Mouse (Mus musculus) liver, embryonic 11.5 days (tissue): ENCODE measurements around the gene Catsper1. TPM values are rescaled to one million over a fixed set of nuclear protein-coding genes. Genes with fewer than 3 reads are reported as not detected.
A peak's percentile ranks its signal among the peaks of the same experiment; 100 is the strongest.

Source experiments
- ATAC-seq: fragments of 200-750 bp; cut with Nextera tagmentation; replicated peaks from 2 replicates; pipeline ENCODE4 v1.8.0; 2017; ENCODE audit warnings: moderate number of reproducible peaks, mild to moderate bottlenecking, moderate TSS enrichment, moderate library complexity; ENCODE audit not compliant: low FRiP score
- DNase-seq: peaks from one replicate; pipeline ENCODE4 v3.0.0-alpha.2; 2017; ENCODE audit warnings: low spot score
- H3K27ac ChIP-seq: fragments of 300-500 bp; sonication (generic); 2 replicates; pipeline ENCODE4 v1.5.1; 2014; ENCODE audit warnings: mild to moderate bottlenecking, low read depth, low read length, control low read depth
- H3K27me3 ChIP-seq: fragments of 300-500 bp; sonication (generic); replicated peaks from 2 replicates; pipeline ENCODE4 v1.6.1; 2014; ENCODE audit warnings: low read length, mixed read lengths; ENCODE audit not compliant: control insufficient read depth, insufficient read depth
- H3K36me3 ChIP-seq: fragments of 300-500 bp; sonication (generic); 2 replicates; pipeline ENCODE4 v1.6.1; 2014; ENCODE audit warnings: mild to moderate bottlenecking, low read length, moderate library complexity, mixed read lengths; ENCODE audit not compliant: control insufficient read depth, insufficient read depth
- H3K4me1 ChIP-seq: fragments of 300-500 bp; sonication (generic); replicated peaks from 2 replicates; pipeline ENCODE4 v1.6.1; 2014; ENCODE audit warnings: low read length, mixed read lengths; ENCODE audit not compliant: control insufficient read depth, insufficient read depth
- H3K4me2 ChIP-seq: fragments of 300-500 bp; sonication (generic); 2 replicates; pipeline ENCODE4 v1.6.1; 2014; ENCODE audit warnings: mild to moderate bottlenecking, control low read depth, moderate library complexity
- H3K4me3 ChIP-seq: fragments of 300-500 bp; sonication (generic); 2 replicates; pipeline ENCODE4 v1.5.1; 2014; ENCODE audit warnings: low read depth, low read length, control low read depth
- H3K9ac ChIP-seq: fragments of 300-500 bp; sonication (generic); 2 replicates; pipeline ENCODE4 v1.6.1; 2014; ENCODE audit warnings: low read depth, low read length, control low read depth
- H3K9me3 ChIP-seq: fragments of 300-500 bp; sonication (generic); 2 replicates; pipeline ENCODE4 v1.6.1; 2016; ENCODE audit warnings: low read length, inconsistent platforms, mixed read lengths; ENCODE audit not compliant: control insufficient read depth
- WGBS: fragments of 180-500 bp; shearing (Covaris S2); extraction: QIAGEN DNeasy Blood & Tissue Kit; methylation state at CpG from one replicate; pipeline ENCODE4 v1.1.7; 2014; 5-methylcytosine and 5-hydroxymethylcytosine counted together
- polyA plus RNA-seq: library from polyadenylated mRNA; unstranded; fragments of >200 nt; fragmentation: Nextera tagmentation; extraction: Ambion mirVana; gene quantifications from 2 replicates; pipeline ENCODE4 v1.2.1, GENCODE M21; 2014

Gene Catsper1
- polyA plus RNA-seq, 1 experiment from 2014 or later: not detected

DNA sequence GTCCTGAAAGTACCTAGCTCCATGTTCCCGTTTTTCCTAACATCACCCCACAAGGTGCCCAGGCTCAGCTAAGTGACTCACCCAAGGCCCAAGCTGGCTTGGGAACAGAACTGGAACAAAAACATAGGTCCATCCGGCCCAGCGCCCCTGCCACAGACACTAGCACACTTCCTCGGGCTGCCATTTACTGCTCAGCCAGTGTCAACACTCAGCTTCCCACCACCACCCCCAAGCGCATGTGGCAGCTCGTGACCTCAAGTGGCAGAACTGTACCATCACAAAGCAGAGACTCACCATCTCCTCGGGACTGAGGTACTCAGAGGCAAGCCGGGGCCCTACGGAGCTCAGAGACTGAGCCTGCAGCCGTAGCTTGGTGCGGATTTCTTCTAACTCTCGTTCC lies 47.8 kb downstream of the Catsper1 start:
- ATAC-seq (no peak), DNase-seq (no peak)
- 92% methylated on average over 12 of the region's 12 CpGs for WGBS

DNA sequence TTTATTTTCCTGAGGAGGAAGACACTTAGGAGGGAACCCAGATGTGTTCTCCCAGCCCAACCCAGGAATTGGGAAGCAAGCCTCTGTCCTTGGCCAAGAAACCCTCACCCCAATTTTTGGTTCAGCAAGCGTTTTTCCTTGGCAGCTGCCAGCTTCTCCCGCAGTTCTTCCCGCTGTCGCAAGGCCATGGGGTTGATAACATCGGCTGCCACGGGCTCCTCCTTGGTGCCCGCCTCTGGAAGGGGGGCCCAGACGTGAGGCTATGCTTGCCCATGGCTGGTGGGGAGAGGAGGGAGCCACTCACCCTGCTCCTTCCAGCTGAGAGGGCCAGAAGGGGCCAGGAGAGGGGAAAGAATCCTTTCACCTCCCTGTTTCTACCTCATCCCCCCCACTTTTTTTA lies 49.2 kb downstream of the Catsper1 start:
- no peak overlapping the region for H3K4me3 ChIP-seq
- WGBS: 93% methylated on average over 8 of the region's 8 CpGs
- H3K36me3 ChIP-seq: peaks cover 59% of the 10 kb centered on the region
- ATAC-seq (no peak), DNase-seq (no peak)
- H3K9me3 ChIP-seq: no peaks in the 10 kb centered on the region
- H3K9ac ChIP-seq: no peak overlapping the region
- H3K27ac ChIP-seq: no peak overlapping the region
- peaks cover 14% of the 10 kb centered on the region for H3K4me1 ChIP-seq
- no peaks in the 10 kb centered on the region for H3K27me3 ChIP-seq
- H3K4me2 ChIP-seq: no peak overlapping the region

More for the DNA sequence above, 47.8 kb downstream of the Catsper1 start:
- no peak overlapping the region for H3K27ac ChIP-seq
- H3K9ac ChIP-seq: no peak overlapping the region
- H3K4me3 ChIP-seq: no peak overlapping the region
- H3K36me3 ChIP-seq: peaks cover 71% of the 10 kb centered on the region
- no peaks in the 10 kb centered on the region for H3K9me3 ChIP-seq
- H3K27me3 ChIP-seq: no peaks in the 10 kb centered on the region
- H3K4me2 ChIP-seq: no peak overlapping the region
- H3K4me1 ChIP-seq: peaks cover 14% of the 10 kb centered on the region

DNA sequence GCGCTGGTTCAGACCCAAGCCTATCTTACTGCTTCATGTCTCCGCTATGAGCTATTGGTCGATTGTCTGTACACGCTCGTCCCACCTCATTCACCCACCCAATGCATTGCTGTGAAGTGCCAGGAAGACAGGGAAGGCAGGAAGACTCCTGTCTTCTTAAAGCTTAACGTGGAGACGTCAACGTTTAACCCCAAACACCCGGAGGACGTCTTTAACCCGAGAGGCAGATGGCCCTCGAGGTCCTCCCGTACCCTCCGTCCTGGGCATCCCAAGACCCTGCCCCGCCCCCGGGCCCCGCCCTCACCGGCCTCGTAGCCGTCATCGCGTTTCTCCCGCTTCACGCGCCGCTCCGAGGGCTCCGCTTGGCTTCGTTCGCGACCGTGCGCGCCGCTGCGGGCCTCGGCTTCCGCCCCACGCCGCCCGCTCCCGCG lies 52.5 kb downstream of the Catsper1 start:
- WGBS: under 1% methylated on average over 43 of the region's 43 CpGs
- H3K4me2 ChIP-seq: peak overlapping the region; percentile 97

DNA sequence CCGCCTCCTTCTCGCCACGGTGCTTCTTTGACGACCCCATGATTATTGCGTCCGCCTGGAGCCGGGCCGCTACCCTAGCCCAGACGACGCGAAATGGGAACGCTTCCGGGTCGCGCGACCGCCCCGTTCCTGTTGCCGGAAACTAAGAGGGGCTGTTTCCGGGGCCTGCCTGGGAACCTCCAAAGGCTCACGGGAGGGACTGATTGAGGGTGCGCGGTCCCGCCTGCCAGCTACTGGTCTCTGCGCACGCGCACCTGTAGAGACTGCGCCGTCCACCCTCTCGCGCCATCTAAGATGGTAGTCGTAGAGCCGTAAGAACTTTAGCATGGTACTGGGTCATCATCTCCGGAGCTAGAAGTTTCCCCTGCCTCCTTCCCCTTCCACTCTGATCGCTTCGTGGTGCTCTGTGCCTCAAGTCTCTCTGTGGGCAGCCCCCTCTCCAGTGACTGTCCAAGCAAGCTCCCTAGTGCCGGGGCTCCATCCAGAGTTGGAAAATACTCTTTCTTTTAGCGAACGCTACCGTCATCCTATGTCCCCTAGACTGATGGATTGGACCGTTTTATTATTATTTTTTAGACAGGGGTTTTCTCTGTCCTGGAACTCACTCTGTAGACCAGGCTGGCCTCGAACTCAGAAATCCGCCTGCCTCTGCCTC lies 53.2 kb downstream of the Catsper1 start, which contains the start of gene Sart1:
Gene Sart1, minus strand, starts transcription at position 116 of the 655 bp plus-strand sequence.
- peak; percentile 90 for DNase-seq
- Histone ChIP-seq H3K27me3 (no peaks in the 10 kb centered on the region), H3K36me3 (peaks cover 24% of the 10 kb centered on the region), H3K9me3 (no peaks in the 10 kb centered on the region), H3K27ac (peak within 1 kb of the TSS; percentile 86), H3K4me3 (peak within 1 kb of the TSS; percentile 100), H3K9ac (peak within 1 kb of the TSS; percentile 98), H3K4me2 (peak within 1 kb of the TSS; percentile 97), H3K4me1 (peaks cover 23% of the 10 kb centered on the region)
- WGBS: under 1% methylated on average over 43 of the region's 43 CpGs
- ATAC-seq: peak; percentile 93

More for the DNA sequence above, 52.5 kb downstream of the Catsper1 start:
- DNase-seq: peak; percentile 59
- Histone ChIP-seq H3K4me1 (peaks cover 23% of the 10 kb centered on the region), H3K9me3 (no peaks in the 10 kb centered on the region), H3K36me3 (peaks cover 31% of the 10 kb centered on the region), H3K27ac (peak overlapping the region; percentile 86), H3K27me3 (no peaks in the 10 kb centered on the region), H3K9ac (peak overlapping the region; percentile 98), H3K4me3 (peak overlapping the region; percentile 100)
- peak; percentile 53 for ATAC-seq

DNA sequence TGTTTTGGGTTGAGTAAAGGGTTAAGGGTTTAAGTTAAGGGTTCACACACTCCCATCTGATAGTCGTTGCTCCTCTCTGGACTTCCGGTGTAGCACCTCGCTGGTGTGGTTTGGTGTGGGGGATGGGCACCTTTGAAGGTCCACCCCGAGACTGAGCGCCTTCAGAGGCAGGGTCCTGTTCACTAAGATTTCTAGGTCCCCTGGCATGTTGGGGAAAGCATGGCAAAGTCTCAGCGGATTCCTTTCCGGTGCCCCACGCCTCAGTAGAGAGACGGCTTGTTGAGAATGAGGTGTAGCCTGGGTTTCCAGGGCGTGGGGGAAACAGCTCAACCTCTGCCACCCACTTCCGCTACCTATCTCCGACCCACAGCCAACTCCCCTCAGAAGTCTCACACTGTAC lies 54.1 kb downstream of the Catsper1 start:
- no peaks in the 10 kb centered on the region for H3K9me3 ChIP-seq
- peaks cover 23% of the 10 kb centered on the region for H3K4me1 ChIP-seq
- DNase-seq (peak; percentile 76), ATAC-seq (peak; percentile 56)
- 12% methylated on average over 12 of the region's 12 CpGs for WGBS
- H3K9ac ChIP-seq: peak overlapping the region; percentile 98
- peaks cover 16% of the 10 kb centered on the region for H3K36me3 ChIP-seq
- H3K27ac ChIP-seq: peak overlapping the region; percentile 86
- peak overlapping the region; percentile 100 for H3K4me3 ChIP-seq
- no peaks in the 10 kb centered on the region for H3K27me3 ChIP-seq
- H3K4me2 ChIP-seq: peak overlapping the region; percentile 97

DNA sequence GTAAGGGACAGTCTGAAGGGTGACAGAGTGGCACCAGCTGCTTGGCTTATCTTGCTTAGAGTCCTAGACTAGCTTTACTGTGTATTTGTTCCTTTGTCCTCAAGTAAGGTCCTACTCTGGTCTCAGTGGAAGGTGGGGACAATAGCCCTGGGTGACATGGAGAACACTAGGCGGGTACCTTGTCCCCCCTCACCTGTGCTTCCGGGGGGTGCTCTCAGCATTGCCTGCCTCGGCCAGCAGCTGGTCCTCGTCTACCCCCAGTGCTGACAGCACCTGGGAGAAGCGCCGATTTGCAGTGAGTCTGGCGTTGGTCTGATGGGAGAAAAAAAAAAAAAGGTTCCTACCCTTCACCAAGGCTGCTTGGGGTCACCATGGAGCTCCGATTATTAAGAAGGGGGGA lies 54.9 kb downstream of the Catsper1 start:
- peak overlapping the region; percentile 100 for H3K4me3 ChIP-seq
- peaks cover 23% of the 10 kb centered on the region for H3K4me1 ChIP-seq
- no peak for DNase-seq
- H3K9me3 ChIP-seq: no peaks in the 10 kb centered on the region
- H3K4me2 ChIP-seq: peak overlapping the region; percentile 97
- peak overlapping the region; percentile 86 for H3K27ac ChIP-seq
- peaks cover 8% of the 10 kb centered on the region for H3K36me3 ChIP-seq
- H3K9ac ChIP-seq: peak overlapping the region; percentile 98
- WGBS: 73% methylated on average over 8 of the region's 8 CpGs
- ATAC-seq: no peak
- no peaks in the 10 kb centered on the region for H3K27me3 ChIP-seq

DNA sequence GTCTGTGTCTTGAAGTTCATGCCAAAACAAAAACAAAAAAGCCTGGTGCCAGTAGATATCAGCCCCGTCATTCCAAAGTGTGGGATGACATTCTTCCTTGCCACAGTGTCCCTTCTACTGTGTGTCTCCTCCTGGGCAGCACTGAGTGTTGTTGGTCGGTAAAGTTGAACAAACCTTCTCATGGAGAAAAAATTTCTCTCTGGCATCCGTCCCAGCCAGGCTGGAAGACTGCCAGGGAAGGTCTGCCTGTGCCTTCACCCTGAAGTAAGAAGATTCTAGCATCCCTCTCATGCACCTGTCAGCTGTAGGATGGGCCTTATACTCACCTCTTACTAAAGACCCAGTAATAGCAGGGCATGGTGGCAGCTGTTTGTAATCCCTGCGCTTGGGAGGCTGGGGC lies 57.4 kb downstream of the Catsper1 start:
- Histone ChIP-seq H3K27me3 (no peaks in the 10 kb centered on the region), H3K9me3 (no peaks in the 10 kb centered on the region), H3K4me1 (peaks cover 10% of the 10 kb centered on the region), H3K4me3 (no peak overlapping the region), H3K27ac (no peak overlapping the region), H3K9ac (no peak overlapping the region), H3K4me2 (no peak overlapping the region), H3K36me3 (no peaks in the 10 kb centered on the region)
- WGBS: 79% methylated on average over 4 of the region's 4 CpGs
- no peak for DNase-seq
- ATAC-seq: no peak
